Mouse (Mus musculus): Measurements from ENCODE around the gene Tcl1b1. TPM values are rescaled to one million over a fixed set of nuclear protein-coding genes. Genes with fewer than 3 reads are reported as not detected.
"Not testable (repeated sequence)": the region's sequence is repeated elsewhere in the genome, so short reads cannot be mapped to it uniquely, and the experiment has no call there.

The Tcl1b1 gene
- polyA plus RNA-seq, 1 experiment from 2014 or later: not detected

DNA sequence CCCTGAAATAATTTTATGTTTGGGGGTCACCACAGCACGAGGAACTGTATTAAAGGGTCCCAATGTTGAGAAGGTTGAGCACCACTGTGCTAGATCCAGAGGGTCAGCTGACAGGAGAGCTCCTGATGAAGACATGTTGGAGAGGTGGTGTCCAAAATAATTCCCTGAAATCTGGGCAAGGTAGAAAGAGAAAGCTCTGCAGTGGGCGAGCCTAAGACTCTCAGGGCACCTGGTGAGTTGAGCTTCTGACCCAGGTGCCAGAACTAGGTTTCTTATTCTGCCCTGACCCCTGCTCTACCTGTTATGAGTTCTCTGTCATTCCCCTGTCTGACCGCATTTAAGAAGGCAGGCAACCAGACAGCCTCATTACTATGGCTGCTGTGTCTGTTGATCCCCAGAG is 16.6 kb downstream of the Tcl1b1 start, which contains the start of gene Tcl1b5:
Gene Tcl1b5, plus strand, starts transcription at position 301 of the 400 bp plus-strand sequence.
- not testable (repeated sequence) for H3K4me3 ChIP-seq (ENCODE audit: low read length); H3K27ac ChIP-seq (ENCODE audit: low read length); H3K9me3 ChIP-seq (ENCODE audit: control insufficient read depth, low read length); ATAC-seq; H3K4me2 ChIP-seq (ENCODE audit: low read depth, low read length); H3K27me3 ChIP-seq (replicated peaks; ENCODE audit: control insufficient read depth, insufficient read depth, low read length); H3K36me3 ChIP-seq (ENCODE audit: control insufficient read depth, insufficient read depth, low read length); H3K9ac ChIP-seq (ENCODE audit: low read depth, low read length); H3K4me1 ChIP-seq (ENCODE audit: control insufficient read depth, insufficient read depth, low read length)
- 53% methylated on average over 3 of the region's 3 CpGs for WGBS

DNA sequence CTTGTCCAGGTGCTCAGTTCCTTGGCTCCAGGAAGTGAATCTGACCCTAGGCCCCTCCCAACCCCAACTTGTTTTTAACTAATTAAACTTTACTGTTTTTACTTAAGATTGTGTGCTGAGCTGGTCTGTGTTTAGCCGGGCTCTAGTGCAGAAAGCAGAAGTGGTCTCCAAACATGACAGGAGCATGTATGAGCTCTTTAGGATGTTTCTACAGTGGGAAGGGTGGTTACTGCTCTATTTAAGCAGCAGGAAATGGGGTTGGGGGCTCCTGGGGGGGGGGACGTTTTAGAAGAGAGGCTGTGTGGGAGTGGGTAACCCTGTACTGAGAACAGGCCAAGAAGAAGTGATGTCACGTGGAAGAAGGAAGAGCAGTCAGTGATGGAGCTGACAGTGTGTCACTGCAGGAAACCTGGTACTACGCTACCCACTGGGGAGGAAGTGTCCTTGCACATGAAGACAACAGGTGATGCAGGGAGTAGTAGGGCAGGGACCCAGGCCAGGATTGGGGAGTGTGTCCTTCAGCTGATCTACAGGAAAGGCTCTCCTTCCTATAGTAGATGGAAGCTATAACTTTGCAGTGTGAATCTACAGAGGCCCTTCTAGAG is 21.7 kb downstream of the Tcl1b1 start:
- not testable (repeated sequence) for ATAC-seq; H3K4me3 ChIP-seq (ENCODE audit: low read length); H3K9ac ChIP-seq (ENCODE audit: low read depth, low read length); H3K4me2 ChIP-seq (ENCODE audit: low read depth, low read length); H3K36me3 ChIP-seq (ENCODE audit: control insufficient read depth, insufficient read depth, low read length); H3K9me3 ChIP-seq (ENCODE audit: control insufficient read depth, low read length); H3K27ac ChIP-seq (ENCODE audit: low read length); H3K4me1 ChIP-seq (ENCODE audit: control insufficient read depth, insufficient read depth, low read length); H3K27me3 ChIP-seq (replicated peaks; ENCODE audit: control insufficient read depth, insufficient read depth, low read length)
- WGBS: 72% methylated on average over 4 of the region's 4 CpGs

DNA sequence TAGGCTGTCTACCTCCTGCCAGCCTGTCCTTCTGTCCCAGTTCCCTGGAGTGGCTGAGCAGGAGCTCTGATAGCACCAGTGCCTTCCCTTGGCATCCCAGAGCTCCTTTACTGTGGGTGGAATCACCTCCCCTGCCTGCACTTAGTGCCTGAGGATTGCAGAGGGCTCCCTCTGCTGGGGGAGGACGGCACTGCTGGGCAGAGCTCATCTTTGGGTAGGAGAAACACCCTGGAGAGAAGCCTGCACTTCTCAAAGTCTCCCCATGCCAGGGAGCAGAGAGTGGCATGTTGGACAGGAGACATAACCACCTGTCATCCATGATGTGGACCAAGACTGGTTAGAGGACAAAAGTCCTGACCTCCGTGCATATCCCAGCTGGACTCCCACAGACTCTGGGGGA is 29.5 kb downstream of the Tcl1b1 start:
- WGBS: 41% methylated on average over 2 of the region's 2 CpGs
- not testable (repeated sequence) for H3K4me1 ChIP-seq (ENCODE audit: control insufficient read depth, insufficient read depth, low read length); H3K4me2 ChIP-seq (ENCODE audit: low read depth, low read length); H3K9ac ChIP-seq (ENCODE audit: low read depth, low read length); H3K4me3 ChIP-seq (ENCODE audit: low read length); H3K9me3 ChIP-seq (ENCODE audit: control insufficient read depth, low read length); H3K27me3 ChIP-seq (replicated peaks; ENCODE audit: control insufficient read depth, insufficient read depth, low read length); ATAC-seq; H3K27ac ChIP-seq (ENCODE audit: low read length); H3K36me3 ChIP-seq (ENCODE audit: control insufficient read depth, insufficient read depth, low read length)

DNA sequence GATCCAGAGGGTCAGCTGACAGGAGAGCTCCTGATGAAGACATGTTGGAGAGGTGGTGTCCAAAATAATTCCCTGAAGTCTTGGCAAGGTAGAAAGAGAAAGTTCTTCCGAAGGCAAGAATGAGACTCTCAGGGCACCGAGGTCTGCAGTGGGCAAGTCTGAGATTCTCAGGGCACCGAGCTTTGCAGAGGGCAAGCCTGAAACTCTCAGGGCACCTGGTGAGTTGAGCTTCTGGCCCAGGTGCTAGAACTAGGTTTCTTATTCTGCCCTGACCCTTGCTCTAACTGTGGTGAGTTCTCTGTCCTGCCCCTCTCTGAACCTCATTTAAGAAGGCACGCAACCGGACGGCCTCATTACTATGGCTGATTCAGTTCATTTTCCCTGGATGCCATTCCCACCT is 31.3 kb downstream of the Tcl1b1 start, which contains the start of gene Tcl1b3:
Gene Tcl1b3, plus strand, starts transcription at position 301 of the 400 bp plus-strand sequence.
- not testable (repeated sequence) for H3K4me2 ChIP-seq (ENCODE audit: low read depth, low read length); H3K36me3 ChIP-seq (ENCODE audit: control insufficient read depth, insufficient read depth, low read length); H3K4me3 ChIP-seq (ENCODE audit: low read length); H3K27ac ChIP-seq (ENCODE audit: low read length); H3K9me3 ChIP-seq (ENCODE audit: control insufficient read depth, low read length); H3K9ac ChIP-seq (ENCODE audit: low read depth, low read length); H3K27me3 ChIP-seq (replicated peaks; ENCODE audit: control insufficient read depth, insufficient read depth, low read length); ATAC-seq; H3K4me1 ChIP-seq (ENCODE audit: control insufficient read depth, insufficient read depth, low read length)
- WGBS: 91% methylated on average over 6 of the region's 6 CpGs

DNA sequence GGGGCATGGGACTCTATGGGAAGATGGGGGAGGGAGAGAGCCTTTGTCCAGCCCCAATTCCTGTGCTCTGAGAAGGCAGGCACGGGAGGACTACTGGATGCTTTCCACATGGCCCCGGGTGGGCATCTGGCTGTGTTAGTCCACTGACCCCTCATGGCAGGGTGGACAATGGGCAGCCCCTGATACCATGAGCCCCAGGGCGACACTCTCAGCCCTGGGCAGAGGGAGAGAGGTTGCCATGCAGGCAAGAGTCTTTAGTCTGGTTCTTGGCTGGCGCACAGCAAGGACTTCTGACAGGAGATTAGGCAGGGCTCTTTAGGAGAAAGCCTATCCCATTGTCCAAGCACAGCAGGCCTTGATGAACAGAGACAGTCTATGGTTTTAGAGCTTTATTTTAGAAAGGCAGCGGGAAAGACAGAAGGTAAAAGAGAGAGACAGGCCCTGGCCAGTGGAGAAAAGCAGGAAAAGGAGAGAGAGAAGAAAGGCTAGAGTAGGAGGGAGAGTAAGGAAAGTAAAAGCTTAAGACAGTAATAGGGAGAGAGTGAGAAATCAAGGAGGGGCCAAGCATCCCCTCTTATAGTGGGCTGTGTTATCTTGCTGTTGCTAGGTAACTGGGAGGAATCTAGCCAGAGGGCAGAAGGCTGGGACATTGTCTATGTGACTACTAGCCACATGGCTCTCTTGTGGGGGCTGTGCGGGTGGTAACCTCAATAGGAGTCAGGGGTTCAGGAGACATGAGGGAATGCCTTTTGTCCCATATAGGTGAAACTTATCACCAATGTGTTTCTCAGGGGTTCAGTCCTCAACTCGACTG is 40.4 kb downstream of the Tcl1b1 start:
- not testable (repeated sequence) for H3K4me3 ChIP-seq (ENCODE audit: low read length); H3K4me2 ChIP-seq (ENCODE audit: low read depth, low read length); H3K27ac ChIP-seq (ENCODE audit: low read length); H3K9ac ChIP-seq (ENCODE audit: low read depth, low read length); H3K9me3 ChIP-seq (ENCODE audit: control insufficient read depth, low read length); H3K27me3 ChIP-seq (replicated peaks; ENCODE audit: control insufficient read depth, insufficient read depth, low read length); ATAC-seq; H3K4me1 ChIP-seq (ENCODE audit: control insufficient read depth, insufficient read depth, low read length); H3K36me3 ChIP-seq (ENCODE audit: control insufficient read depth, insufficient read depth, low read length)
- WGBS: 70% methylated on average over 7 of the region's 7 CpGs

DNA sequence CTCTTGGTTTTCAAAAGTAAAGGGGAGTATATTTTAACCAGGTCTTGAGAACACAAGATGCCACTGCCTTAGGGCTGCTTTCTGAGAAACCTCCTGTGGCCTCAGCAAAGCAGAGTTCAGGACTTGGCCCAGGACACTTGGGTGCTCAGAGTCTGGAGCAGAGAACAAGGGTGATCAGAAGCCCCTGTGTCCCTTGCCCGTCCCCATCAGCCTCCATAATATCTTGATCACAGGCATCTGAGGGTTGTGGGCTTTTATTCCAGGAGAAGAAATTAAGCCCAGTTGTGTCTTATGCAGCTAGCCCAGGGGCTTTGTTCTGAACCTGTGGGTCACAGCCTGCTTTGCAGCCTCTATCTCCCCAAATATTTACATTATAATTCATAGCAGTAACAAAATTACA is 42.2 kb downstream of the Tcl1b1 start, which contains the start of gene Tcl1b4:
Gene Tcl1b4, plus strand, starts transcription at position 301 of the 400 bp plus-strand sequence.
- not testable (repeated sequence) for H3K9me3 ChIP-seq (ENCODE audit: control insufficient read depth, low read length); H3K4me1 ChIP-seq (ENCODE audit: control insufficient read depth, insufficient read depth, low read length); H3K4me3 ChIP-seq (ENCODE audit: low read length); ATAC-seq; H3K36me3 ChIP-seq (ENCODE audit: control insufficient read depth, insufficient read depth, low read length); H3K27ac ChIP-seq (ENCODE audit: low read length); H3K4me2 ChIP-seq (ENCODE audit: low read depth, low read length); H3K9ac ChIP-seq (ENCODE audit: low read depth, low read length); H3K27me3 ChIP-seq (replicated peaks; ENCODE audit: control insufficient read depth, insufficient read depth, low read length)
- WGBS: 88% methylated on average over 1 of the region's 1 CpGs

DNA sequence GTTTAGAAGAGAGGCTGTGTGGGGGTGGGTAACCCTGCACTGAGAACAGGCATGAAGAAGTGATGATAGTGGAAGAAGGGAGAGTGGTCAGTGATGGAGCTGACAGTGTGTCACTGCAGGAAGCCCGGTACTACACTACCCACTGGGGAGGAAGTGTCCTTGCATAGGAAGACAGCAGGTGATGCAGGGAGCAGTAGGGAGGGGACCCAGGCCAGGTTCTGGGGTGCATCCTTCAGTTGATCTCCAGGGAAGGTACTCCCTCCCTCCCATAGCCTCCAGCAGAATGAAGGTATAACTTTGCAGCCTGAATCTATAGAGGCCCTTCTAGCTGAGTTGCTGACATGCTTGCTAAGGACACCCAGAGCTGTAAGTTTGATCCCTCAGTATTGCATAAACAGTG is 47.6 kb downstream of the Tcl1b1 start:
- ATAC-seq: no peak
- H3K27me3 ChIP-seq (replicated peaks; ENCODE audit: control insufficient read depth, insufficient read depth, low read length): no peaks in the 10 kb centered on the region
- no peaks in the 10 kb centered on the region for H3K4me1 ChIP-seq (ENCODE audit: control insufficient read depth, insufficient read depth, low read length)
- no peak overlapping the region for H3K4me3 ChIP-seq (ENCODE audit: low read length)
- no peak overlapping the region for H3K27ac ChIP-seq (ENCODE audit: low read length)
- H3K9me3 ChIP-seq (ENCODE audit: control insufficient read depth, low read length): no peaks in the 10 kb centered on the region
- H3K4me2 ChIP-seq (ENCODE audit: low read depth, low read length): no peak overlapping the region
- 76% methylated on average over 1 of the region's 1 CpGs for WGBS
- H3K36me3 ChIP-seq (ENCODE audit: control insufficient read depth, insufficient read depth, low read length): no peaks in the 10 kb centered on the region
- H3K9ac ChIP-seq (ENCODE audit: low read depth, low read length): no peak overlapping the region

DNA sequence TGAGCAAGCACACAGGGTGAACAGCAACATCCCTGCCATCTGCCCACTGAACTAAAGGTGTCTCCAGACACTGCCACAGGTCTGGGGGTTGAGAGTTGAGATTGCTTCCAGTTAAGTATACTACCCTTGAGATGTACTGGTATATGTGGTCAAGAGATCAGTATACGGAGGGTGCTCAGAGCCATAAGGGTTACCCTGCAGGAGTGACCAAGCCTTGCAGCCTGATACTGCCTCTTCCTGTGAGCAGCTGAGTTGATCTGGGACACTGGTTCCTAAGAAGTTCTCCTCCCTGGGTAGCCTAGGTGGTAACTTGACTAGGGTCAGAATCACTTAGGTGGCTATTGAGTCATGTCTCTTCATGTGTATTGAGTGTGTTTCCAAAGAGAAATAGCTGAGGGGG is 49.0 kb downstream of the Tcl1b1 start:
- ATAC-seq: no peak
- H3K27ac ChIP-seq (ENCODE audit: low read length): no peak overlapping the region
- H3K9me3 ChIP-seq (ENCODE audit: control insufficient read depth, low read length): no peaks in the 10 kb centered on the region
- H3K36me3 ChIP-seq (ENCODE audit: control insufficient read depth, insufficient read depth, low read length): no peaks in the 10 kb centered on the region
- no peak overlapping the region for H3K4me3 ChIP-seq (ENCODE audit: low read length)
- no peaks in the 10 kb centered on the region for H3K4me1 ChIP-seq (ENCODE audit: control insufficient read depth, insufficient read depth, low read length)
- no peak overlapping the region for H3K4me2 ChIP-seq (ENCODE audit: low read depth, low read length)
- no peaks in the 10 kb centered on the region for H3K27me3 ChIP-seq (replicated peaks; ENCODE audit: control insufficient read depth, insufficient read depth, low read length)
- H3K9ac ChIP-seq (ENCODE audit: low read depth, low read length): no peak overlapping the region
- 86% methylated on average over 1 of the region's 1 CpGs for WGBS

DNA sequence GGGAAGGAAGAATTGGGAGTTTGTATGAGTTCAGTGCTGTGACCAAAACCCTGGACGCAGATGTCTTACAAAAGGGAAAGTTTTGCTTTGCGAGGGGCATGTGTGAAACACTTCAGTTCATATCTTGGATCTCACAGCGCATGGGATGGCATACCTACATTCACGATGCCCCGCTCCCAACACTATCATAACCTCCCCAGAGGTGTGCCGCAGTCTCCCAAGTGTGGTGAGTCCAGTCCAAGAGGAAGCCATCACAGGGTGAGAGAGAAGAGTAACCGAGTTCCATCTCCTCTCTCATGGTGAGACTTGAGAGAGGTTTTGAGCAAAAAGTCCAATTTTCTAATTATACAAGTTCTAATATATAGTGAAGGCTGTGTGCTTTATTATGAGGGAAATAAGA is 49.7 kb downstream of the Tcl1b1 start:
- no peaks in the 10 kb centered on the region for H3K36me3 ChIP-seq (ENCODE audit: control insufficient read depth, insufficient read depth, low read length)
- no peak overlapping the region for H3K27ac ChIP-seq (ENCODE audit: low read length)
- H3K27me3 ChIP-seq (replicated peaks; ENCODE audit: control insufficient read depth, insufficient read depth, low read length): no peaks in the 10 kb centered on the region
- H3K4me2 ChIP-seq (ENCODE audit: low read depth, low read length): no peak overlapping the region
- H3K9me3 ChIP-seq (ENCODE audit: control insufficient read depth, low read length): no peaks in the 10 kb centered on the region
- no peaks in the 10 kb centered on the region for H3K4me1 ChIP-seq (ENCODE audit: control insufficient read depth, insufficient read depth, low read length)
- WGBS: 92% methylated on average over 7 of the region's 7 CpGs
- no peak for ATAC-seq
- no peak overlapping the region for H3K4me3 ChIP-seq (ENCODE audit: low read length)
- no peak overlapping the region for H3K9ac ChIP-seq (ENCODE audit: low read depth, low read length)
